Mouse (Mus musculus) cerebellum, adult 2 months (tissue): Measurements from ENCODE around the gene Olfm4.

ENCODE experiments used
- CTCF ChIP-seq: fragments of 200-500 bp; IDR thresholded peaks from 2 replicates; pipeline ENCODE4 v1.5.1; 2011; ENCODE audit warnings: low read depth, mild to moderate bottlenecking, control low read depth, low read length, moderate library complexity, borderline replicate concordance; ENCODE audit not compliant: insufficient read depth
- POLR2A ChIP-seq: fragments of 200-500 bp; IDR thresholded peaks from 2 replicates; pipeline ENCODE4 v1.6.1; 2011; ENCODE audit warnings: low read length, control low read depth, borderline replicate concordance; ENCODE audit not compliant: insufficient read depth

DNA sequence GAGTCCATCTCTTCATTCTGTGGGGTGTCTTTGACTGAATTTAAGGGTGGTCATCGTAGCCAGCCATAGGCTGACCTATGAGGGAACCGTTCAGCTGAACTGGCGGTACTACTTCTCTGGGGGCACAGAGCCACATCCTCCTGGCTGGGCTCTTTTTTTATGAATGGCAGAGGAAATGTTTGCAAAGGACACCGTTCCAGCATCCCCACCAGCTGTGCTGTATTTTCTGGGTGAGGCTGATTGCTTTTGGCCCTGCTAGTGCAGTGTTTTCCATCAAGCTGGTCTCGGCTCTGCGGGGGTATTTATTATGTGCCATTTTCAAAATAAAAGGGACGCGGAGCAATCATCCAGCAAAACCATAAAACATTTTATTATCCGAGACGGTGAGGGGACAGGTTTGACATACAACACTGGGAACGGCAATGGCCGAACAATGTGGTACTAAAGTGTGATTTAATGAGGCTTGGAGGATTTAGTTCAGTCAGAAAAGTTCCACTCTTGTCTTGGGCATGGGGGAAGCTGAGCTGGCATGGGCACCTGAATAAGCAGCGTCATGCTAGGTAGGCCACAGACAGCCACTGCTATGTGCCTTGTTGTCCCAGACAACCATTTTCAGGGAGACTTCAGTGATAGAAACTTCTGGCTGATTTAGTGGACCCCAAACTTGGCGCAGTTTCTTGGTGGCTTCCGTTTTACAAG is 25.9 kb upstream of the Olfm4 start:
- TF ChIP-seq CTCF (no peak), POLR2A (no peak)
